Mouse (Mus musculus) small intestine, adult 2 months (tissue): ENCODE data around the gene Shisa3. TPM values are rescaled to one million over a fixed set of nuclear protein-coding genes. Genes with fewer than 3 reads are reported as not detected.

Source experiments
- H3K27ac ChIP-seq: fragments of 200-500 bp; 2 replicates; pipeline ENCODE4 v1.5.1; 2012; ENCODE audit warnings: low read depth, low read length, control low read depth, inconsistent platforms; ENCODE audit not compliant: insufficient read depth
- H3K27me3 ChIP-seq: fragments of 200-500 bp; 2 replicates; pipeline ENCODE4 v1.6.1; 2012; ENCODE audit warnings: mild to moderate bottlenecking, moderate library complexity, low read length, inconsistent platforms; ENCODE audit not compliant: control insufficient read depth, insufficient read depth
- H3K36me3 ChIP-seq: fragments of 200-500 bp; 2 replicates; pipeline ENCODE4 v1.6.1; 2012; ENCODE audit warnings: mild to moderate bottlenecking, low read length, control low read depth, inconsistent platforms; ENCODE audit not compliant: control insufficient read depth, insufficient read depth
- H3K4me1 ChIP-seq: fragments of 200-500 bp; 2 replicates; pipeline ENCODE4 v1.6.1; 2012; ENCODE audit warnings: low read length, inconsistent platforms, mixed read lengths; ENCODE audit not compliant: control insufficient read depth, insufficient read depth, insufficient read length
- H3K4me3 ChIP-seq: fragments of 200-500 bp; 2 replicates; pipeline ENCODE4 v1.5.1; 2012; ENCODE audit warnings: low read depth, mild to moderate bottlenecking, control low read depth, inconsistent platforms, low read length, moderate library complexity
- CTCF ChIP-seq: fragments of 200-500 bp; IDR thresholded peaks from 2 replicates; pipeline ENCODE4 v1.5.1; 2012; ENCODE audit warnings: low read depth, mild to moderate bottlenecking, control low read depth, inconsistent platforms, low read length, moderate library complexity, mixed read lengths; ENCODE audit not compliant: insufficient replicate concordance, insufficient read length; ENCODE audit errors: extremely low read depth
- POLR2A ChIP-seq: fragments of 200-500 bp; IDR thresholded peaks from 2 replicates; pipeline ENCODE4 v1.6.1; 2012; ENCODE audit warnings: low read depth, mild to moderate bottlenecking, control low read depth, inconsistent platforms, low read length, moderate library complexity
- WGBS: fragments of 180-500 bp; shearing (Covaris S2); methylation state at CpG from one replicate; pipeline ENCODE4 v1.1.7; 2018; 5-methylcytosine and 5-hydroxymethylcytosine counted together
- polyA plus RNA-seq: library from polyadenylated mRNA; depleted of rRNA; stranded (reverse); fragments of >200 nt; gene quantifications from 2 replicates; pipeline ENCODE4 v1.2.3, GENCODE M21; 2012

Gene Shisa3
- polyA plus RNA-seq, 1 experiment = 1.8 TPM

DNA sequence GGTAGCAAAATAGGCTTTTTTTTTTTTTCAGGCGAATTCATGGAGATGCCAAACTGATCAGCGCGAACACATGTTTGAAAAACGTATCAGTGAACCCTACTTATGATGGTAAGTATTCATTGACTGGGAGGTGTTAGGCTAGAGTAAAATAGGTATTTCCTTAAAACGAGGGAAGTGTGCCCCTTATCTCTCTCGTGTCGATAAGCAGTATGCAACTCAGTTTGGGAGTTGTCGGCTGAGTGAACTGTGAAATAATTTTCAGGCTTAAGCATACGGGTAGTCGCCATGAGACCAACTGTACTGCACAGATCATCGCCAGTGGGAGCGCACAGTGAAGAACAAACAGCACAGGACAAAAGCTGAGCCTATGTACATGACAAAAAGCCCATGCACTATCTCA, 13.5 kb downstream of the Shisa3 start:
- Histone ChIP-seq H3K4me1 (no peaks in the 10 kb centered on the region), H3K36me3 (peaks cover 33% of the 10 kb centered on the region), H3K27ac (no peak overlapping the region), H3K27me3 (no peaks in the 10 kb centered on the region), H3K4me3 (no peak overlapping the region)
- WGBS = 81% methylated on average over 12 of the region's 12 CpGs
- TF ChIP-seq CTCF = no peak

DNA sequence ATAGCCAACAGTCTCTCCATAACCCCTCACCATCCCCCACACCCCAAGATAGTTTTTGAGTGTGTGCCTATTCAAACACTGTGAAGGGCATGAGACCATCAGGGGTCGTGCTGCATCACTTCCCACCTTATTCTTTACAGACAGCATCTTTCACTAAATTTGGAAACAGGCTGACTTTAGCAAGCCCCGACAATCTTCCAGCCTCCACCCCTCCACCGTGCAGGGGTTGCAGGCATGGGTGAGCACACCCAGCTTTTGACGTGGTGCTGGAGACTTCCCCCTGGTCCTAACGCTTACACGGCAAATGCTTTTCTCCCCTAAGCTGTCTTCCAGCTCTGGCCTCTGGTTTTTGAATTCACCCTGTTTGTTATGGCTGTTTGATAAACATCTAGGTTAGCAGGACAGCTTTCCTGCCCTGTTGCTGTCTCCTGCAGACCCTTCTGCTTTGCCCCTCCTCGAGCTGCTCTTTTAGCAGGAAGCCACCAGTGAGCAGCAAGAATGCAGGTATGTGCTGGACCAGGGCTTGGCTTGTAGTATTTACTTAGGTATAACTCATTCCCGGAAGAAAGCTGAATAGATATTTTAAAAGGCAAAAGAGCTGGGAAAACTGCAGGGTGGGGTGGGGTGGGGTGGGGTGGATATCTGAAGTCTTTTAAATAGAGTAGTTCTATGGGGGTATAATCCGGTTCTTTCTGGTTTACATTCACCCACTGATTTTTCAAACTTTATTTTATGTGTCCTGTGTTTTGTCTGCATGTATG, 20.7 kb downstream of the Shisa3 start:
- Histone ChIP-seq H3K4me3 (no peak overlapping the region), H3K4me1 (no peaks in the 10 kb centered on the region), H3K27me3 (no peaks in the 10 kb centered on the region), H3K36me3 (peaks cover 21% of the 10 kb centered on the region), H3K27ac (no peak overlapping the region)
- 64% methylated on average over 9 of the region's 9 CpGs for WGBS
- no peak for TF ChIP-seq POLR2A
- TF ChIP-seq CTCF = no peak

DNA sequence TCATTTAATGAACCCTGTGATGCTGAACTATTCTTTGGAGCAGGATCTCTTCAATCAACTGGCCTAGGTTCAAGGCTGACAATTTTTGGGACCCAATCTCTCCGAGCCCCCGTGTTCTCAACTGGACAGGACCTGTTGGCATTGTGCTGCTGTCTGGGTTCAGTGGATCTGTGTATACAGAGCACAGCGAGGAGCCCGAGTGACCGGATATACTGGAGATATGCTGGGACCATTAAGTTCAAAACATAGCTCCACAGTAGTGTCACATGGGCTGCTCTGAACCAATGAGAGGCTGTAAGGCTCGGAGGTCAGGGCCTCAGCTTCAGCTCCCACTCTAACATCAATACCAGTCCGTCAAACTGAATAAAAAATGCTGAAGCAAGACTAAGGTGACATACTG, 21.8 kb downstream of the Shisa3 start:
- 88% methylated on average over 7 of the region's 7 CpGs for WGBS
- Histone ChIP-seq H3K27ac (no peak overlapping the region), H3K36me3 (peaks cover 17% of the 10 kb centered on the region), H3K4me1 (no peaks in the 10 kb centered on the region), H3K4me3 (no peak overlapping the region), H3K27me3 (no peaks in the 10 kb centered on the region)
- TF ChIP-seq CTCF (no peak), POLR2A (no peak)

DNA sequence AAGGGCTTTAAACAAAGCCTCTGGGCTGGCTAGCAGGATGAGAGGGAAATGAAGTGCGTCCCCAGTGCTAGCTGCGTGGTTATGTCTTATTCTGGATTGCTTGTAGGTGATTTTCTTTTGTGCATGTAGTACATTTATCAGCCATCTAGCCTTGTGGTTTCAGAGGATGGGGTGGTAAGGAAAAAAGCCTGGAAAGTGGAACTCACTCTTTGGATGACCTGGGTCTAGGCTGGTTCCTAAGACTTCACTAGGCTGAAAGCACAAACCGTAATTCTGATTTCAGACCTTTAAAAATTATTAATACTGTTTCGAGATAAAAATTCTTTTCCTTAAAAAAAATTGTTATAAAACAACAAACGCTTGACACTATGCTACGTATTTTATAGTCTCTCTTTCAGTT, 22.2 kb downstream of the Shisa3 start:
- no peak overlapping the region for H3K27ac ChIP-seq
- TF ChIP-seq POLR2A = no peak
- TF ChIP-seq CTCF = no peak
- H3K27me3 ChIP-seq = no peaks in the 10 kb centered on the region
- H3K4me1 ChIP-seq = no peaks in the 10 kb centered on the region
- WGBS = 93% methylated on average over 6 of the region's 6 CpGs
- no peak overlapping the region for H3K4me3 ChIP-seq
- peaks cover 18% of the 10 kb centered on the region for H3K36me3 ChIP-seq

- 97% methylated on average over 12 of the region's 12 CpGs for WGBS
- Histone ChIP-seq H3K27me3 (no peaks in the 10 kb centered on the region), H3K4me3 (no peak overlapping the region), H3K36me3 (peaks cover 18% of the 10 kb centered on the region), H3K4me1 (no peaks in the 10 kb centered on the region), H3K27ac (no peak overlapping the region)
- TF ChIP-seq CTCF (no peak), POLR2A (no peak)
Observed at GRCm38 (mm10) chr5:67631261-67631660, 23.6 kb downstream of the Shisa3 start.

GRCm38 (mm10) chr5:67633138-67633782, 25.6 kb downstream of the Shisa3 start:
- Histone ChIP-seq H3K27ac (no peak overlapping the region), H3K4me3 (no peak overlapping the region), H3K36me3 (peaks cover 19% of the 10 kb centered on the region), H3K27me3 (no peaks in the 10 kb centered on the region), H3K4me1 (no peaks in the 10 kb centered on the region)
- TF ChIP-seq CTCF = no peak
- no peak for TF ChIP-seq POLR2A
- WGBS = 73% methylated on average over 7 of the region's 7 CpGs

GRCm38 (mm10) chr5:67633831-67634268, 26.2 kb downstream of the Shisa3 start:
- Histone ChIP-seq H3K27ac (no peak overlapping the region), H3K27me3 (no peaks in the 10 kb centered on the region), H3K4me3 (no peak overlapping the region), H3K4me1 (no peaks in the 10 kb centered on the region), H3K36me3 (peaks cover 15% of the 10 kb centered on the region)
- 67% methylated on average over 10 of the region's 10 CpGs for WGBS
- TF ChIP-seq POLR2A (no peak), CTCF (no peak)
